Mouse (Mus musculus): Measurements from ENCODE around the gene Gmpr. TPM values are rescaled to one million over a fixed set of nuclear protein-coding genes. Genes with fewer than 3 reads are reported as not detected.

Gmpr gene
- polyA plus RNA-seq, 1 experiment from 2014 or later = 165 TPM

Other genes starting within 250 kb of the Gmpr start
- 6.3 and 6.9 TPM in 2 replicates for gene Mylip, start 117.7 kb upstream of the Gmpr start, polyA plus RNA-seq (2016; fragmentation: Nextera tagmentation; extraction: Ambion mirVana)

Measured in heart, embryonic 12.5 days (tissue).